Mouse (Mus musculus): ENCODE results near the gene Ptpre. TPM values are rescaled to one million over a fixed set of nuclear protein-coding genes. Genes with fewer than 3 reads are reported as not detected.

The Ptpre gene
- total and polyA plus RNA-seq, 3 experiments: 2.3 to 6.9 (median 3.7) TPM

DNA sequence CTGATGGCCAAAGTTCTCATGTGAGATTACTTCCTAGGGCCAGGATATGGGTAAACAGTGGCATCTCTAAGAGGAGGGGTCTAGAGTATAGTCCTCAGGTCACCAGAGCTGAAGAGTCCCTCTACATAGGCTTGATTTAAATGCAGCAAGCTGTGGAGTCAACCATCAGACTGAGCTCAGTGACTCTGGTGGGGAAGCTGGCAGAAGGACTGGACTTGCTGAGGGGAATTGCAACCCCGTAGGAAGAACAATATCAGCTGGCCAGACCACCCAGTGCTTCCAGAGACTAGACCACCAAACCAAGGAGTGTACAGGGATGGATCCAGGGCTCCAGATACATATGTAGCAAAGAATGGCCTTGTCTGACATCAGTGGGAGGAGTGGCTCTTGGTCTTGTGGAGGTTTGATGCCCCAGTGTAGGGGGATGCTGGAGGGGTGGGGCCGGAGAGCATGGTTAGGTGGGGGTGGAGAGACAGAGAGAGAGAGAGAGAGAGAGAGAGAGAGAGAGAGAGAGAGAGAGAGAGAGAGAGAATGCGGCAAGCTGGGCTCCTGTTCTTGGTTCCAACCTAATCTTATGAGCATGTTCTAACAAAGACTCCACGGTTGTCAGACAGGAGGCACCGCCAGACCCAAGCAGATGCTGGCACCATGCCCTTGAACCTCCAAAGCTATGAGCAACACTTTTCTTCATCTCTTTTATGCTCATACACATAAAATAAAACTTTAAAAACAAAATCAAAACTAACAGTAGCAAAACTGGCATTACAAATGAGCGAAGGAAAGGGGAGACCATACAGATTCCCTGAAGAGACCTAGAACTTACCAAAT lies 184.9 kb downstream of the Ptpre start:
- Histone ChIP-seq H3K36me3 (replicated peaks in 1 of 2; ENCODE audit: control insufficient read depth in 1 of 2, insufficient read depth in 1 of 2, low read length in 1 of 2) (no peaks in the 10 kb centered on the region), H3K27me3 (replicated peaks) (peaks cover 5% of the 10 kb centered on the region), H3K79me2 (replicated peaks; ENCODE audit: control insufficient read depth, extremely low read depth, insufficient read depth, poor library complexity, severe bottlenecking) (no peaks in the 10 kb centered on the region), H3K4me1 (ENCODE audit: control insufficient read depth in 1 of 2, insufficient read depth in 2 of 2) (peaks cover 5 to 32% of the 10 kb centered on the region in 2 experiments), H3K9me3 (replicated peaks; ENCODE audit: low read length) (no peaks in the 10 kb centered on the region), H3K27ac (ENCODE audit: insufficient read depth, low read depth) (no peak overlapping the region), H3K9ac (ENCODE audit: insufficient read depth, low read depth) (no peak overlapping the region; the same call in 1 of the 2 replicates), H3K4me3 (replicated peaks in 1 of 3; ENCODE audit: low read depth in 2 of 3, low read length in 2 of 3, poor library complexity in 1 of 3) (no peak overlapping the region), H3K4me2 (ENCODE audit: insufficient read depth, low read depth, poor library complexity, severe bottlenecking) (peak overlapping the region; percentile 84; the same call in 1 of the 2 replicates)
- in situ Hi-C loops (cut with MboI; ENCODE audit: low pct_ligation_motif_present, low pct_unique_long_range_greater_than_20kb, low sequenced_read_pairs): no loop called here
- TF ChIP-seq KAT2A (IDR thresholded peaks at IDR 0.05; ENCODE audit: insufficient replicate concordance, low read length) (no peak), ZKSCAN1 (IDR thresholded peaks at IDR 0.05; ENCODE audit: borderline replicate concordance, low read depth, low read length) (no peak), MEF2A (IDR thresholded peaks at IDR 0.05; ENCODE audit: borderline replicate concordance, low read depth, low read length) (no peak), CHD1 (IDR thresholded peaks at IDR 0.05; ENCODE audit: low read depth, low read length) (no peak), JUN (IDR thresholded peaks at IDR 0.05; ENCODE audit: insufficient read depth, low read depth, low read length) (no peak), HCFC1 (IDR thresholded peaks at IDR 0.05; ENCODE audit: low read depth, low read length) (no peak), RCOR1 (conservative IDR thresholded peaks at IDR 0.05; ENCODE audit: low read depth, low read length) (no peak), MAX (IDR thresholded peaks at IDR 0.05; ENCODE audit: low read length) (no peak), POLR2AphosphoS2 (IDR thresholded peaks at IDR 0.05; ENCODE audit: low read depth, low read length) (no peak), MYC (IDR thresholded peaks at IDR 0.05; ENCODE audit: low read depth, low read length) (no peak)
- dilution Hi-C loops (cut with MboI; ENCODE audit: extremely low pct_ligation_motif_present, extremely low pct_unique_long_range_greater_than_20kb, low sequenced_read_pairs): no loop called here
- DNase-seq (ENCODE audit: extremely low read depth): no peak

DNA sequence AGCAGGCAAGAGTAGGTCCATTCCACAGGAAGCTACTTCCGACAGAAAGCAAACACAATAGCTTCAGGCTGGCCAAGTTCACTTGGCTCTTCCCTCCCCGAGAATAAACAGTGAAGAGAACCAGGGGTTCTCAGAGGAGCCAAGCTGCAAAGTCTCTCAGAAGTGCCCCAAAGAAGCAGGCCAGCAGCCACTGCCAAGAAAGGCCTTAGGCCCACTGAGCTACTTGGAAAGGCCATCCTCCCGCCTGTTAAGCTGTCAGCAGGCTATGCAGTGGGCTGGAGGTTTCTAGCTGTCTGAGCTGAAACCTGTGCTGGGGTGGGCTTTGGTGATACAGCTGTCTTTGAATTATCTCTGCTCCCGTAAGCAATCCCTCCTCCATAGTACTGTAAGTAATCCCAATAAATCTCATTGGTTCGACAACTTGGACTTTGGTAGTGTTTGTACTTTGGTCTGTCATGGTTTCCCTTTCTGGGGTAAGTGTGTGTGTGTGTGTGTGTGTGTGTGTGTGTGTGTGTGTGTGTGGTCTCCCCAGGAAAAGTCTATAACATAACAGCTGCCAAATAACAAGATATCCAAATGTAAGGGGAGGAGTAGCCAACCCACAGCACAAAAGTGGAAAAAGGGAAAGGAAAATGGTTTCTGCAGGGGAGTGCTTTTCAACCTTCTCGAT lies 186.5 kb downstream of the Ptpre start:
- dilution Hi-C loops (cut with MboI; ENCODE audit: extremely low pct_ligation_motif_present, extremely low pct_unique_long_range_greater_than_20kb, low sequenced_read_pairs) (no loop called here), in situ Hi-C loops (cut with MboI; ENCODE audit: low pct_ligation_motif_present, low pct_unique_long_range_greater_than_20kb, low sequenced_read_pairs) (no loop called here)
- H3K4me2 ChIP-seq (ENCODE audit: insufficient read depth, low read depth, poor library complexity, severe bottlenecking): no peak overlapping the region
- H3K79me2 ChIP-seq (replicated peaks; ENCODE audit: control insufficient read depth, extremely low read depth, insufficient read depth, poor library complexity, severe bottlenecking): no peaks in the 10 kb centered on the region
- no peak overlapping the region for H3K9ac ChIP-seq (ENCODE audit: insufficient read depth, low read depth)
- peaks cover 5% of the 10 kb centered on the region for H3K27me3 ChIP-seq (replicated peaks)
- H3K36me3 ChIP-seq (replicated peaks in 1 of 2; ENCODE audit: control insufficient read depth in 1 of 2, insufficient read depth in 1 of 2, low read length in 1 of 2): no peaks in the 10 kb centered on the region
- TF ChIP-seq CHD1 (IDR thresholded peaks at IDR 0.05; ENCODE audit: low read depth, low read length) (no peak), JUN (IDR thresholded peaks at IDR 0.05; ENCODE audit: insufficient read depth, low read depth, low read length) (no peak), E2F4 (IDR thresholded peaks at IDR 0.05; ENCODE audit: insufficient replicate concordance, low read depth, low read length) (no peak), PAX5 (IDR thresholded peaks at IDR 0.05; ENCODE audit: low read length) (no peak), ZMIZ1 (IDR thresholded peaks at IDR 0.05; ENCODE audit: low read depth, low read length) (no peak), SIN3A (IDR thresholded peaks at IDR 0.05; ENCODE audit: low read length) (no peak), MAZ (IDR thresholded peaks at IDR 0.05; ENCODE audit: low read depth, low read length) (no peak), MAX (IDR thresholded peaks at IDR 0.05; ENCODE audit: low read length) (no peak), RCOR1 (conservative IDR thresholded peaks at IDR 0.05; ENCODE audit: low read depth, low read length) (no peak), POLR2A (IDR thresholded peaks at IDR 0.05; ENCODE audit: low read depth, low read length) (no peak), MAFK (IDR thresholded peaks at IDR 0.05; ENCODE audit: insufficient replicate concordance, low read length) (no peak), MYC (IDR thresholded peaks at IDR 0.05; ENCODE audit: low read depth, low read length) (no peak), USF1 (IDR thresholded peaks at IDR 0.05; ENCODE audit: low read depth, low read length) (no peak), ZC3H11A (IDR thresholded peaks at IDR 0.05; ENCODE audit: low read depth, low read length) (no peak), USF2 (conservative IDR thresholded peaks at IDR 0.05; ENCODE audit: low read depth, low read length) (no peak), NRF1 (IDR thresholded peaks at IDR 0.05; ENCODE audit: low read depth, low read length) (no peak), MXI1 (IDR thresholded peaks at IDR 0.05; ENCODE audit: low read depth, low read length) (no peak), ETS1 (conservative IDR thresholded peaks at IDR 0.05; ENCODE audit: low read depth, low read length) (no peak), TCF12 (IDR thresholded peaks at IDR 0.05; ENCODE audit: low read depth, low read length) (no peak)
- H3K4me1 ChIP-seq (ENCODE audit: control insufficient read depth in 1 of 2, insufficient read depth in 2 of 2): peaks cover 5 to 21% of the 10 kb centered on the region in 2 experiments
- DNase-seq (ENCODE audit: extremely low read depth): no peak
- no peak overlapping the region for H3K27ac ChIP-seq (ENCODE audit: insufficient read depth, low read depth)
- H3K9me3 ChIP-seq (replicated peaks; ENCODE audit: low read length): no peaks in the 10 kb centered on the region
- H3K4me3 ChIP-seq (replicated peaks in 1 of 3; ENCODE audit: low read depth in 2 of 3, low read length in 2 of 3, poor library complexity in 1 of 3): no peak overlapping the region
